Mouse (Mus musculus): ENCODE results near the gene Hoxc6. TPM values are rescaled to one million over a fixed set of nuclear protein-coding genes. Genes with fewer than 3 reads are reported as not detected.

Hoxc6 gene
- polyA plus RNA-seq, 2 experiments = 2.5 to 10.4 TPM

DNA sequence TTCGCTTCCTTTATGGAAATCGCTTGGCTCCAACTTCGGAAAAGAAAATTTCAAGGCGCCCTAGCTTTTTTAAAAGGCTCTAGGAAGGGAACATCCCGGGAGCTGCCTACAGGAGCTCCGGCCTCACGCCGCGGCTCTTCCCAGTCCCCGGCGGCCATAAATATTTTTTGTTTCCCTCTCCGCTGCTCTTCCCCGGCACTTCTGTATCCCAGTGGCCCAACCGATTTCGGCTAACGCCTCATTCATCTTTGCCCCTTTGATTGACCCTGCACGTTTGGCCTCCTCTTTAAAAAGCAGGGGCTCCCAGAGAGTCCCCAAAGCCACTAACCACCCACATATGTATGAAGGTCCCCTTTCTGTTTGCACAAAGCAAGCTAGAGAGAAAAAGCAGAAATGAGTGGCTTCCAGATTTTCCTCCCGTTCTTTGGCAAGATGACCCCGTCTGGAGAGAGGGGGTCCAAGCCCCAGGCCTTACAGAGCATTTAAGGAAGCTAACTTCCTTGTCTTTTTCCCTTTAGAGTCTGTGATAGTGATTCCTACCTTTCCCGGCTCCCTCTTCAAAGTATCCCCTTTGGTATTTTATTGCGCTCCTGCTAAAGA is 61.4 kb downstream of the Hoxc6 start:
- H3K36me3 ChIP-seq (ENCODE audit: control insufficient read depth, insufficient read depth, low read length) = no peaks in the 10 kb centered on the region
- DNase-seq (ENCODE audit: low spot score) (no peak), ATAC-seq (ENCODE audit: low FRiP score, low read depth) (no peak)
- no peaks in the 10 kb centered on the region for H3K9me3 ChIP-seq (ENCODE audit: control insufficient read depth, low read length)
- 6% methylated on average over 21 of the region's 21 CpGs for WGBS
- peak overlapping the region; percentile 30; the same call in 1 of the 2 replicates for H3K4me2 ChIP-seq (replicated peaks; ENCODE audit: low read depth, low read length, severe bottlenecking)
- H3K27ac ChIP-seq (replicated peaks; ENCODE audit: low read depth, low read length) = no peak overlapping the region
- H3K9ac ChIP-seq (ENCODE audit: low read depth, low read length, severe bottlenecking) = no peak overlapping the region
- H3K27me3 ChIP-seq (ENCODE audit: control insufficient read depth, insufficient read depth, low read length) = peaks cover 83% of the 10 kb centered on the region
- peaks cover 7% of the 10 kb centered on the region for H3K4me1 ChIP-seq (ENCODE audit: control insufficient read depth, insufficient read depth, low read length)
- H3K4me3 ChIP-seq (replicated peaks; ENCODE audit: low read length) = no peak overlapping the region
- TF ChIP-seq POLR2A (IDR thresholded peaks at IDR 0.05; ENCODE audit: borderline replicate concordance, extremely low read depth, insufficient read depth, insufficient read length) = no peak

DNA sequence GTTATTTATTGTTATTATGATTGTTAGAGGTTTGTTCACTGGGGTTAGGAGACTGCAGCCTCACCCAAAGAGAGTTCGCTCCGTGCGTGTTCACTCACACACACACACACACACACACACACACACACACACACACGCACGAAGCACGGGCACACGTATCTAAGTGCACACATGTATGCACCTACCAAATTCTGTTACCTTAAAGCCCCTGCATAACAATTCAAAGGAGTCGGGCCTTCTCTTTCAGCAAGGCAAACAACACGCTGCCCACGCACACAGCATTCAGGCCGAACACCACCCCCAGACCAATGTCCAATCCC is 61.9 kb downstream of the Hoxc6 start:
- Histone ChIP-seq H3K9ac (ENCODE audit: low read depth, low read length, severe bottlenecking) (no peak overlapping the region), H3K27me3 (ENCODE audit: control insufficient read depth, insufficient read depth, low read length) (peaks cover 85% of the 10 kb centered on the region), H3K36me3 (ENCODE audit: control insufficient read depth, insufficient read depth, low read length) (no peaks in the 10 kb centered on the region), H3K4me1 (ENCODE audit: control insufficient read depth, insufficient read depth, low read length) (peaks cover 7% of the 10 kb centered on the region), H3K4me2 (replicated peaks; ENCODE audit: low read depth, low read length, severe bottlenecking) (no peak overlapping the region), H3K4me3 (replicated peaks; ENCODE audit: low read length) (0 out of 2 replicates have a peak overlapping the region, but pooled peaks have one; percentile 9), H3K27ac (replicated peaks; ENCODE audit: low read depth, low read length) (no peak overlapping the region), H3K9me3 (ENCODE audit: control insufficient read depth, low read length) (no peaks in the 10 kb centered on the region)
- no peak for DNase-seq (ENCODE audit: low spot score)
- 30% methylated on average over 11 of the region's 11 CpGs for WGBS
- no peak for ATAC-seq (ENCODE audit: low FRiP score, low read depth)
- no peak for TF ChIP-seq POLR2A (IDR thresholded peaks at IDR 0.05; ENCODE audit: borderline replicate concordance, extremely low read depth, insufficient read depth, insufficient read length)

DNA sequence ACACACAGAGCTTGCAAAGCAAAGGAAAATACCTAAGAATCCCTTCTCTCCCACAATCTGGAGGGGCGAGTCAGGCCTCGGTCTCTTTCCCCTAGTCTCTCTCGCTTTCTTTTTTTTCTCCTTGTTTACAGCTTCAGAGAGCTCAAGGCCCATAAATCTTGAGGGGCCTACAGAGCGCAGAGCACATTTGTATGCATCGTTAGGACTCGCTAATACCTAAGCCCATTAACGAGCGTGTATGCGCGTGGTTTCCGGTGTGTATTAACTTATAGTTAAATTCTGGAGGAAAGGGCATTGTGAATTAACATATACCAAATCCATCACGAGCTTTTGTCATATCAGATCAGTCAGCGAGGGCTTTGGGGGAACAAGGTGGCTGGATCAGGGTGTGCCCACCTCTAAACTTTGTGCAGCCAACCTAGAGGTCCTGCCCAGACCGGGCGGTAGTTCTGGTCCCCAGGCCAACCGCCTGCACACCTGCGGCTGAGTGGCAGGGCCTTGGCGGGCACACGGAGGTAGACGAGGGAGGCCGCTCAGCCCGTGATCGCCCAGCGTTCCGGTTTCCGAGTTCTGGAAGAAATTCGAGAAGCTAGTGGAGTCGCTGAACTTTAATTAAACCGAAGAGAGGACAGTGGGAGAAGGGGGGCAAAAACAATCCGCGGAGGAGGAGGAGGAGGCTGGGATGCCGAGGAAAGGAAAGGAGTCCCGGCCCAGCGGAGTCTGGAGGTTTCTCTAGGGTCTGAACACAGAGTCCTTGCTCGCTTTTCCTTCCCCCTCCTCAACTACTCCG is 62.5 kb downstream of the Hoxc6 start:
- no peaks in the 10 kb centered on the region for H3K9me3 ChIP-seq (ENCODE audit: control insufficient read depth, low read length)
- H3K27me3 ChIP-seq (ENCODE audit: control insufficient read depth, insufficient read depth, low read length) = peaks cover 87% of the 10 kb centered on the region
- H3K36me3 ChIP-seq (ENCODE audit: control insufficient read depth, insufficient read depth, low read length) = no peaks in the 10 kb centered on the region
- no peak for TF ChIP-seq POLR2A (IDR thresholded peaks at IDR 0.05; ENCODE audit: borderline replicate concordance, extremely low read depth, insufficient read depth, insufficient read length)
- H3K4me1 ChIP-seq (ENCODE audit: control insufficient read depth, insufficient read depth, low read length) = peaks cover 7% of the 10 kb centered on the region
- H3K9ac ChIP-seq (ENCODE audit: low read depth, low read length, severe bottlenecking) = no peak overlapping the region
- H3K4me3 ChIP-seq (replicated peaks; ENCODE audit: low read length) = 0 out of 2 replicates have a peak overlapping the region, but pooled peaks have one; percentile 9
- 0 out of 2 replicates have a peak, but pooled peaks have one; percentile 38 for ATAC-seq (ENCODE audit: low FRiP score, low read depth)
- peak overlapping the region; percentile 24 for H3K4me2 ChIP-seq (replicated peaks; ENCODE audit: low read depth, low read length, severe bottlenecking)
- DNase-seq (ENCODE audit: low spot score) = no peak
- 14% methylated on average over 36 of the region's 36 CpGs for WGBS
- H3K27ac ChIP-seq (replicated peaks; ENCODE audit: low read depth, low read length) = no peak overlapping the region

DNA sequence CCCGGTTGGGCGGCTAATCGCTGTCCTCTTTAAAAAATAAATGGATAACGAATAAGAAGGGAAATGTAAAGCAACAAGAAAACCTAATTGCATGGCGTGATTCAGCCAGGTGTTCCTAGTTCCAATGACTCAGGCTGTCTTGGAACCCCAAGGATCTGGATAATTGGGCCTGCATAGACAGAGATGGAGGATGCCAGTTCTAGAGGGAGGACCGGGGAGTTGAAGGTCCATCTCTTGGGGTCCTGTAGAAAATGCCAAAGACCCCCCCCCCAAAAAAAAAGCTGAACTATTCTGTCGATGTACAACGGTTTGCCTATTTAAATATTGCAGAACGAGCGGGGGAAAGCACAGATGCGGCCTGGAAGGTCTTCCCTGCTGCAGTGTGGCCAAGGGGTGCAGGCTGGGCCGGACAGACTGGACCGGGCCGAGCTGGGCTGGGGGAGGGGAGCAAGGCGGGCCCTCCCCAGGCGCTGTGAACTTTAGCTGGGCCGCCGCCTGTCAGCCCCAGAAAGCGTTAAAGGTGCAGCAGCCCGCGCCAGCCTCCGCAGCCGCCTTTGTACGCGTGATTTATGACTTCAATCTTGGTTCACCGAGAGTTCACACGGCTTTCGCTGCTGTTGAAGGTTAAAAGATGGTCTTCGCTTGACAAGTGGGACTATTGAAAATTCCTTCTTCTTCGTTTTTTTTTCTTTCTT is 63.2 kb downstream of the Hoxc6 start:
- TF ChIP-seq POLR2A (IDR thresholded peaks at IDR 0.05; ENCODE audit: borderline replicate concordance, extremely low read depth, insufficient read depth, insufficient read length) = no peak
- 3% methylated on average over 29 of the region's 30 CpGs for WGBS
- no peak overlapping the region for H3K9ac ChIP-seq (ENCODE audit: low read depth, low read length, severe bottlenecking)
- H3K4me2 ChIP-seq (replicated peaks; ENCODE audit: low read depth, low read length, severe bottlenecking) = peak overlapping the region; percentile 24
- no peaks in the 10 kb centered on the region for H3K36me3 ChIP-seq (ENCODE audit: control insufficient read depth, insufficient read depth, low read length)
- peaks cover 82% of the 10 kb centered on the region for H3K27me3 ChIP-seq (ENCODE audit: control insufficient read depth, insufficient read depth, low read length)
- H3K27ac ChIP-seq (replicated peaks; ENCODE audit: low read depth, low read length) = no peak overlapping the region
- ATAC-seq (ENCODE audit: low FRiP score, low read depth) = no peak
- H3K9me3 ChIP-seq (ENCODE audit: control insufficient read depth, low read length) = no peaks in the 10 kb centered on the region
- DNase-seq (ENCODE audit: low spot score) = peak; percentile 62
- H3K4me1 ChIP-seq (ENCODE audit: control insufficient read depth, insufficient read depth, low read length) = peaks cover 7% of the 10 kb centered on the region
- H3K4me3 ChIP-seq (replicated peaks; ENCODE audit: low read length) = peak overlapping the region; percentile 14; the same call in 1 of the 2 replicates

MicroRNA genes within 50 kb of the gene (microRNA counts, 519-probe panel; counts per million panel counts)
- microRNA mmu-miR-615-3p (not detected), microRNA mmu-miR-615-5p (not detected)

Small RNAs within 50 kb of the gene (microRNA-seq; reads per million reads assigned to microRNA genes)
- gene Mir196a-2 = 441 reads per million, percentile 64 among the genes with 10 or more reads in this experiment
- gene Mir615 = 948 reads per million, percentile 72 among the genes with 10 or more reads in this experiment

Other genes with a start within 250 kb of the Hoxc6 start
- 2.5 and 2.9 TPM in 2 replicates for gene Hoxc13, start 77.2 kb upstream of the Hoxc6 start, polyA plus RNA-seq (2012; rRNA removed)
- gene Hoxc13, start 77.2 kb upstream of the Hoxc6 start, polyA plus RNA-seq (2014; fragmentation: Nextera tagmentation; extraction: Ambion mirVana) = 6.1 and 7.7 TPM in 2 replicates
- gene Hoxc12, start 61.5 kb upstream of the Hoxc6 start, polyA plus RNA-seq (2012; rRNA removed) = 3.6 and 4.5 TPM in 2 replicates
- 4.0 and 4.2 TPM in 2 replicates for gene Hoxc12, start 61.5 kb upstream of the Hoxc6 start, polyA plus RNA-seq (2014; fragmentation: Nextera tagmentation; extraction: Ambion mirVana)
- 7.4 and 7.6 TPM in 2 replicates for gene Hoxc11, start 43.8 kb upstream of the Hoxc6 start, polyA plus RNA-seq (2012; rRNA removed)
- gene Hoxc11, start 43.8 kb upstream of the Hoxc6 start, polyA plus RNA-seq (2014; fragmentation: Nextera tagmentation; extraction: Ambion mirVana) = 1.4 TPM in 2 replicates
- gene Hoxc10, start 31.5 kb upstream of the Hoxc6 start, polyA plus RNA-seq (2012; rRNA removed) = 9.7 and 14.3 TPM in 2 replicates
- 5.8 and 6.0 TPM in 2 replicates for gene Hoxc10, start 31.5 kb upstream of the Hoxc6 start, polyA plus RNA-seq (2014; fragmentation: Nextera tagmentation; extraction: Ambion mirVana)
- gene Hoxc5, start 30.8 kb upstream of the Hoxc6 start, polyA plus RNA-seq (2012; rRNA removed) = 7.6 and 9.0 TPM in 2 replicates
- gene Hoxc5, start 30.8 kb upstream of the Hoxc6 start, polyA plus RNA-seq (2014; fragmentation: Nextera tagmentation; extraction: Ambion mirVana) = 2.6 and 3.5 TPM in 2 replicates
- 2.1 TPM in 2 replicates for gene Hoxc9, start 21.8 kb upstream of the Hoxc6 start, polyA plus RNA-seq (2012; rRNA removed)
- gene Hoxc9, start 21.8 kb upstream of the Hoxc6 start, polyA plus RNA-seq (2014; fragmentation: Nextera tagmentation; extraction: Ambion mirVana) = 1.1 and 1.3 TPM in 2 replicates
- gene Hoxc8, start 7.7 kb upstream of the Hoxc6 start, polyA plus RNA-seq (2012; rRNA removed) = 3.5 and 3.9 TPM in 2 replicates
- gene Hoxc8, start 7.7 kb upstream of the Hoxc6 start, polyA plus RNA-seq (2014; fragmentation: Nextera tagmentation; extraction: Ambion mirVana) = 1.9 TPM in 2 replicates
- 5.9 and 7.5 TPM in 2 replicates for gene Hoxc4, start 20.7 kb downstream of the Hoxc6 start, polyA plus RNA-seq (2012; rRNA removed)
- gene Hoxc4, start 20.7 kb downstream of the Hoxc6 start, polyA plus RNA-seq (2014; fragmentation: Nextera tagmentation; extraction: Ambion mirVana) = 1.9 and 3.5 TPM in 2 replicates
- gene Smug1, start 168.8 kb downstream of the Hoxc6 start, polyA plus RNA-seq (2012; rRNA removed) = 18.6 and 22.4 TPM in 2 replicates
- 18.2 and 18.9 TPM in 2 replicates for gene Smug1, start 168.8 kb downstream of the Hoxc6 start, polyA plus RNA-seq (2014; fragmentation: Nextera tagmentation; extraction: Ambion mirVana)
- gene Cbx5, start 241.6 kb downstream of the Hoxc6 start, polyA plus RNA-seq (2012; rRNA removed) = 78.3 and 81.4 TPM in 2 replicates
- gene Cbx5, start 241.6 kb downstream of the Hoxc6 start, polyA plus RNA-seq (2014; fragmentation: Nextera tagmentation; extraction: Ambion mirVana) = 122 and 131 TPM in 2 replicates
- gene Hnrnpa1, start 242.2 kb downstream of the Hoxc6 start, polyA plus RNA-seq (2012; rRNA removed) = 830 and 1,175 TPM in 2 replicates
- gene Hnrnpa1, start 242.2 kb downstream of the Hoxc6 start, polyA plus RNA-seq (2014; fragmentation: Nextera tagmentation; extraction: Ambion mirVana) = 704 and 769 TPM in 2 replicates